In genomic region chr8:70839408-70840351, GRCm38 (mm10) we compare ENCODE assay signal across 8 mouse cellular contexts. TPM values are rescaled to one million over a fixed set of nuclear protein-coding genes. Genes with fewer than 3 reads are reported as not detected.
DNase-seq lines count a peak whose midpoint lies in the region; ATAC-seq and TF ChIP-seq lines count a peak whose summit lies in the region.

Gene Arrdc2 (minus strand): TSS chr8:70839720.

- no peaks in the 10 kb centered on the region for H3K79me2 ChIP-seq in heart, adult 2 months (replicated peaks; ENCODE audit: control insufficient read depth, insufficient read depth, low read length)

- H3K27ac ChIP-seq in embryonic facial prominence, embryonic 14.5 days (replicated peaks; ENCODE audit: low read depth, low read length), result peak within 1 kb of the TSS; percentile 71
- peak within 1 kb of the TSS; percentile 94 for H3K27ac ChIP-seq in heart, adult 2 months
- H3K27ac ChIP-seq in limb, embryonic 13.5 days, result peak within 1 kb of the TSS; percentile 82
- peak within 1 kb of the TSS; percentile 90 for H3K27ac ChIP-seq in midbrain, embryonic 16.5 days (ENCODE audit: low read length)

- peak within 1 kb of the TSS; percentile 83 for H3K4me2 ChIP-seq in embryonic facial prominence, embryonic 14.5 days (ENCODE audit: low read depth, low read length)
- H3K4me2 ChIP-seq in limb, embryonic 13.5 days (replicated peaks), result peak within 1 kb of the TSS; percentile 87
- peak within 1 kb of the TSS; percentile 81 for H3K4me2 ChIP-seq in midbrain, embryonic 16.5 days (ENCODE audit: low read length)

- intact Hi-C loops in heart, adult 2 months (cut with DNase I), result loop anchor here (2.0 kb wide), 1 partner anchor 73 kb away; no protein-coding TSS in a partner anchor

- H3K4me3 ChIP-seq in embryonic facial prominence, embryonic 14.5 days (ENCODE audit: low read depth, low read length), result peak within 1 kb of the TSS; percentile 64
- peak within 1 kb of the TSS; percentile 53 for H3K4me3 ChIP-seq in heart, adult 2 months
- peak within 1 kb of the TSS; percentile 70 for H3K4me3 ChIP-seq in limb, embryonic 13.5 days
- H3K4me3 ChIP-seq in midbrain, embryonic 16.5 days (ENCODE audit: low read depth, low read length), result peak within 1 kb of the TSS; percentile 69

- peak; percentile 64 for TF ChIP-seq EP300 in heart, adult 2 months (IDR thresholded peaks at IDR 0.05; ENCODE audit: insufficient read depth, low read depth, low read length)

- no peaks in the 10 kb centered on the region for H3K27me3 ChIP-seq in embryonic facial prominence, embryonic 14.5 days (replicated peaks; ENCODE audit: control insufficient read depth, insufficient read depth, low read length)
- no peaks in the 10 kb centered on the region for H3K27me3 ChIP-seq in heart, adult 2 months (ENCODE audit: control insufficient read depth, insufficient read depth, low read length)
- H3K27me3 ChIP-seq in limb, embryonic 13.5 days, result no peaks in the 10 kb centered on the region
- no peaks in the 10 kb centered on the region for H3K27me3 ChIP-seq in midbrain, embryonic 16.5 days (ENCODE audit: control insufficient read depth, insufficient read depth, low read depth, low read length)

- DNase-seq in 3T3-L1 (ENCODE audit: low read depth, low spot score), result peak; percentile 100
- DNase-seq in adrenal gland, postnatal 4 days (ENCODE audit: low spot score in 2 of 2), result peak; percentile 80 to 98
- DNase-seq in embryonic facial prominence, embryonic 14.5 days (ENCODE audit: low spot score), result peak; percentile 100
- DNase-seq in heart, adult 2 months, result peak; percentile 96 to 99
- DNase-seq in kidney, adult 8-10 months, result peak; percentile 100
- peak; percentile 96 to 100 for DNase-seq in spleen, postnatal 10 days (ENCODE audit: low spot score in 2 of 2)

- H3K9me3 ChIP-seq in embryonic facial prominence, embryonic 14.5 days (ENCODE audit: control insufficient read depth, low read length), result no peaks in the 10 kb centered on the region
- no peaks in the 10 kb centered on the region for H3K9me3 ChIP-seq in limb, embryonic 13.5 days
- H3K9me3 ChIP-seq in midbrain, embryonic 16.5 days (replicated peaks; ENCODE audit: control insufficient read depth, low read length, poor library complexity, severe bottlenecking), result no peaks in the 10 kb centered on the region

- WGBS in embryonic facial prominence, embryonic 14.5 days, result 2% methylated on average over 55 of the region's 55 CpGs
- 2% methylated on average over 55 of the region's 55 CpGs for WGBS in heart, adult 2 months
- 3% methylated on average over 53 of the region's 55 CpGs for WGBS in limb, embryonic 13.5 days
- 2% methylated on average over 55 of the region's 55 CpGs for WGBS in midbrain, embryonic 16.5 days

- peak; percentile 98 for ATAC-seq in embryonic facial prominence, embryonic 14.5 days (ENCODE audit: low read depth)
- ATAC-seq in limb, embryonic 13.5 days (ENCODE audit: low FRiP score, low read depth), result peak; percentile 98
- peak; percentile 97 for ATAC-seq in midbrain, embryonic 16.5 days

- H3K36me3 ChIP-seq in embryonic facial prominence, embryonic 14.5 days (ENCODE audit: control insufficient read depth, insufficient read depth, low read length), result 0 out of 2 replicates have a peak, but pooled peaks cover 9% of the 10 kb centered on the region
- no peaks in the 10 kb centered on the region for H3K36me3 ChIP-seq in heart, adult 2 months (ENCODE audit: control insufficient read depth, insufficient read depth, low read length)
- peaks cover 12% of the 10 kb centered on the region for H3K36me3 ChIP-seq in limb, embryonic 13.5 days
- peaks cover 3% of the 10 kb centered on the region; the same call in 1 of the 2 replicates for H3K36me3 ChIP-seq in midbrain, embryonic 16.5 days (ENCODE audit: control insufficient read depth, insufficient read depth, low read length)

- peak within 1 kb of the TSS; percentile 82 for H3K9ac ChIP-seq in embryonic facial prominence, embryonic 14.5 days (ENCODE audit: low read depth, low read length)
- peak within 1 kb of the TSS; percentile 82 for H3K9ac ChIP-seq in heart, adult 2 months (ENCODE audit: low read depth, low read length)
- H3K9ac ChIP-seq in limb, embryonic 13.5 days, result peak within 1 kb of the TSS; percentile 83
- H3K9ac ChIP-seq in midbrain, embryonic 16.5 days (ENCODE audit: low read depth, low read length), result peak within 1 kb of the TSS; percentile 74

- no peak for TF ChIP-seq CTCF in heart, adult 2 months (IDR thresholded peaks at IDR 0.05)

- H3K4me1 ChIP-seq in embryonic facial prominence, embryonic 14.5 days (ENCODE audit: control insufficient read depth, insufficient read depth, low read length), result no peaks in the 10 kb centered on the region
- peaks cover 1% of the 10 kb centered on the region; the same call in 1 of the 2 replicates for H3K4me1 ChIP-seq in heart, adult 2 months (ENCODE audit: control insufficient read depth, insufficient read depth, low read length)
- H3K4me1 ChIP-seq in limb, embryonic 13.5 days, result peaks cover 18% of the 10 kb centered on the region
- peaks cover 8% of the 10 kb centered on the region for H3K4me1 ChIP-seq in midbrain, embryonic 16.5 days (ENCODE audit: control insufficient read depth, insufficient read depth, low read length)

- peak; percentile 100 for TF ChIP-seq POLR2A in heart, adult 2 months (IDR thresholded peaks at IDR 0.05; ENCODE audit: insufficient read depth, low read depth, low read length)

RNA-seq across cellular contexts. Expression of gene Arrdc2, which starts in this region (rescaled TPM):
- total RNA-seq in adrenal gland, postnatal 4 days (2021), result 10 to 100 TPM; 14.6 to 15.7 TPM
- polyA plus RNA-seq in embryonic facial prominence, embryonic 14.5 days (2014; fragmentation: Nextera tagmentation; extraction: Ambion mirVana), result 5.4 and 5.8 TPM in 2 replicates
- total RNA-seq in heart, adult 2 months (2021), result 10 to 100 TPM in 1 of 2 experiments, 1 to 10 TPM in 1; 8.9 to 18.6 TPM
- 15.2 and 36.2 TPM in 2 replicates for polyA plus RNA-seq in heart, adult 2 months (2012; rRNA removed)
- polyA plus RNA-seq in limb, embryonic 13.5 days (2015; fragmentation: Nextera tagmentation; extraction: Ambion mirVana), result 6.1 and 6.2 TPM in 2 replicates
- 6.7 and 8.1 TPM in 2 replicates for polyA plus RNA-seq in midbrain, embryonic 16.5 days (2015; fragmentation: Nextera tagmentation; extraction: Ambion mirVana)

Comparison
In these comparisons a context has a peak if more than half of its experiments do, and no peak if none do; other contexts are left out.
1. Peak in every context shown above with its lines: DNase-seq, ATAC-seq, H3K4me3 ChIP-seq and H3K27ac ChIP-seq.